Mouse (Mus musculus) adrenal gland, postnatal 36 days (tissue): Measurements from ENCODE around the gene Nell1. TPM values are rescaled to one million over a fixed set of nuclear protein-coding genes. Genes with fewer than 3 reads are reported as not detected.

ENCODE experiments used
- DNase-seq, 2 experiments: peaks; one replicate each; pipeline ENCODE4 v3.0.0; 2021; ENCODE audit warnings: mixed read lengths in 1 of 2
- total RNA-seq, 2 experiments: library from RNA; stranded (reverse); gene quantifications; 2 replicates each; pipeline ENCODE4 v1.2.3; 2021

Gene Nell1
- total RNA-seq, 2 experiments from 2014 or later, result 0.53 to 1.1 TPM

DNA sequence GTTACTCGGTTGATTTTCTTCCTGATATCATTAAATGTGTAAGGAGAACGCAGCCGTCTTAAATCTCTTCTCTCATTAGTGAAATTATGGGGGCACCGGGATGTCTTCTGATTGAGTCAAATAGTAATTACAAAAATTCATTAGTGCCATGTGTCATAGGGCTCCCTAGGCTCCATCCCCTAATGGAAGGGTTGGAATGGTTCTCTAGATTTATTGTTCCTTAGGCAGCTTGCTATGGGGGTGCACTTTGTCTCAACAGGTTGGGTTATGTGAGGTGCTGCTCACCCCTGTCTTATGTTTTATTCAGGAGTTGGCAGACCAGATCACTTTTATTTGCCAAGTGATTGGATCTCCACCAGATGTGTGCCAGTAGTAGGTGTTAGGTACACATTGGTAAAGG, 75.5 kb downstream of the Nell1 start:
- no peak for DNase-seq

- DNase-seq, result no peak
Measured at GRCm38 (mm10) chr7:50053704-50054103, 79.0 kb downstream of the Nell1 start.

- DNase-seq, result no peak
Measured at GRCm38 (mm10) chr7:50094461-50094860, 119.8 kb downstream of the Nell1 start.

- no peak for DNase-seq
Measured at GRCm38 (mm10) chr7:50105612-50106321, 131.1 kb downstream of the Nell1 start.

DNA sequence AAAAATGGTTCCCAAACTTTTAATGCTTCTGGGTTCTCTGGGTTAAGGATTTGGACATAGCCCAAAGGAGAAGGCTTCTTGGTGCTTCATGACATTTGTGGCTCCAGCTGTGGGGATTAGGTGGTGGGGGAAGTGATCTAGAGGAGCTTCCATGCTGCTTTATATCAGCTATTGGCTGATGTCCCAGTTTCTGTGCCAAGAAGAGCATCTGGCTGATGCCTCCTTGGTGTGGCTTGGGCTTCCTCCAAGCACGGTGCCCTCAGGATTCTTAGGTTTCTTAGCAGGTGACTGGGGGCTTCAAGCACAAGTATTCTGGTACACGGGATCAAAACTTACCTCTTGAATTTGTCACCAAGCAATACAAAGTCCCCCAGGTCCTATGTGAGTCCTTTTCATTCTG, 132.6 kb downstream of the Nell1 start:
- no peak for DNase-seq

DNA sequence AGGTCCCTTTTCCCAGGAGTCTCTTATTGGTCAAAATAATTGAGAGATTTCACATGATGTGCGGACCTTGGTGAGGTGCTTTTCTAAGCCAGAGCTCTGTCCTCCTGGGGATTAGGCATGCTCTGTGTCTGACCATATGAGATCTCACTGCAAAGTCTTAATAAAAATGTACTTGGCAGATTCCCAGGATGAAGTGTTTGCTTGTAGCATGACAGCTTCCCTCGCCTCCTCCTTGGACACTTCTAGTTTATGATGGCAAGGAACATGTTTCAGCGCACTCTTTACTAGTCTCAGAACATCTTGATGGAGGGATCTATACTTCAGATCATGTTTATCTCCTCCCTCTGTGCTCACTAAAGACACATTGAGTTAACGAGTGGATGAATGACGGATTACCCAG, 143.7 kb downstream of the Nell1 start:
- no peak for DNase-seq

DNA sequence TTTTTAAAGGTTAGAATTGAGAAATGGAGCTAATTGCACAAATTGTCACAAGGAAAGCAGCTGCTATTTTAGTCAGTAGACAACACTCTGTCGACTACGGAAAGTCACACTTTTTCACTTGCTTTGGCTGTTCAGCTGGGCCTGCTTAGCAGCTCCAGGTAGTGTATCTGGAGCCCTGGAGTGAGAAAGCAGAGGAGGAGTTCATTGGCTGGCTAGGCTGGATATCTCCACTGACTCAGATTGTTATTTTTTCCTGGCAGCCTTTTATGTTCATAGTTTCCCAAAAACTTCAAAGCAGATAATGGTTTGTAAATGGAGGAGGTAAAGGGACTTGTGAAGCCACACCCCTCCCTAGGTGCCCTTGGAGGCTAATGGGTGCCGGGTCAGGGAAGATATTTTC, 163.0 kb downstream of the Nell1 start:
- no peak for DNase-seq

GRCm38 (mm10) chr7:50149326-50149725, 174.7 kb downstream of the Nell1 start:
- no peak for DNase-seq

DNA sequence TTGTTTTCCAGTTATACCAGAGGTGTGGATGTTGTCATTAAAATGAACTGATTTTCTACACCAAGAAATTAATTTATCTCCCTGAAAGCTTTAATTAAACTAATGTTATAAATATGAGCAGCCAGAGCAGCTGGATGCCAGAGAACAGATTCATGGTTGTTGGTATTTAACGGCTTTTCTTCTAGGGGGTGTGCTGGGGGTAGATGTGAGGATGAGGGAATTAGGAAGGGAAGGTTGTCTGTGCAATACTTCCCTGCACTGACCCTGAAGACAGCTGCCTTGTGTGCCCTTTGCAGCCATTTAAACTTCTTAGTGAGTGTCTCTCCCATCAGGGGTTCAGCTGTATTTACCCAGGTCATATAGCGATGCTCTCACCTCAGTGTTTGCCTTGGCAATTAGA, 176.2 kb downstream of the Nell1 start:
- DNase-seq, result no peak

DNA sequence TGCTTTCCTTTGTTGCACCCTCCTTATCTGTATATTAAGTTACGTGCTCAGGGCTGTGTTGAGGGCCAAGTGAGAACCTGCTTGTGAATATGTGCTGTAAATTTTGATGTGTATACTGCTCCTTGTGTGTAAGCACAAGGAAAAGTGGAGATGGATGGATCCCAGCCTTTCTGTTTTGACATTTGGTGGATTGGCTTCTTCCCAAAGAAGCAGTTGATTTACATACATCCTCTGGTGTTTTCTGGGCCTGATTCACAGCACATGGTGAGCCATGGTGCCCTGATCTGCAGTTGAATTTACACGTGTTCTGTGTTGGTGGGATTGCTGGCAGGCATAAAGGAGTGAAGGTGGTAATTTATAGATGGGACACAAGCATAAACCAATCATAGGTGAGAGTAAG, 179.0 kb downstream of the Nell1 start:
- no peak for DNase-seq

GRCm38 (mm10) chr7:50162602-50163001, 187.9 kb downstream of the Nell1 start:
- DNase-seq, result no peak

GRCm38 (mm10) chr7:50168778-50169177, 194.1 kb downstream of the Nell1 start:
- DNase-seq, result no peak

DNA sequence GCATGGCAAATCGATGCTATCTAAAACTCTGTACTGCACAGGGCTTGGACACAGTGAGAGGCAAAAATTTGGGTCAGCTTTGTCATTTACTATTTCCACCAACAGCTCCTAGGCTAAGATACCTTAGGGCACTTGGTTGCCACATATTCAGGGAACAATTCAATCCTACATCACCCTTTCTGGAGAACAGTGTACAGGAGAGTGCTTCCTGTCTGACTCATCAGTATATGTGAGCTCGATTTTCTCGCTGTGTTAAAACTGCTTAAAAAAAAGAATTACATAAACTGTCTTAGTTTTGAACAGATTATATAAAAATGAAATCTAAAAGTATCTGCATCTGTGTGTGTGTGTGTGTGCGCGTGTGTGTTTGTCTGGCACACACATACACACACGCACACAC, 211.6 kb downstream of the Nell1 start:
- DNase-seq, result no peak

DNA sequence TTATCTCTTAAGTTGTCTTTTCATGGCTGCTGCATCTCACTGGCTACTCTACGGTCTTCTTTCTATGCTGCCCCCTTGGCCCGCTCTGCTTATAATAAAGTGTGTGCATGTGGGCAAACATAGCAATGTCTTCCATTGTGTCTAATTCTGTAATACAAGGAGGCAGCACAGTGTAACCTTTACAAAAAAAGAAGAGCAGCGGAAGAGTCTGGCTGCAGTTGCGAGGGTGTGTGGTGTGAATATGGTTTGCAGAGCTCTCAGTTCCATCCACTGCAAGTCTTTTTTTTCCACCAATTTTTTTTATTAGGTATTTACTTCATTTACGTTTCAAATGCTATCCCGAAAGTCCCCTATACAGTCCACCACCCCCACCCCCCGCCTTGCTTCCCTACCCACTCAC, 219.3 kb downstream of the Nell1 start:
- DNase-seq, result no peak

GRCm38 (mm10) chr7:50195080-50195611, 220.5 kb downstream of the Nell1 start:
- DNase-seq, result no peak

DNA sequence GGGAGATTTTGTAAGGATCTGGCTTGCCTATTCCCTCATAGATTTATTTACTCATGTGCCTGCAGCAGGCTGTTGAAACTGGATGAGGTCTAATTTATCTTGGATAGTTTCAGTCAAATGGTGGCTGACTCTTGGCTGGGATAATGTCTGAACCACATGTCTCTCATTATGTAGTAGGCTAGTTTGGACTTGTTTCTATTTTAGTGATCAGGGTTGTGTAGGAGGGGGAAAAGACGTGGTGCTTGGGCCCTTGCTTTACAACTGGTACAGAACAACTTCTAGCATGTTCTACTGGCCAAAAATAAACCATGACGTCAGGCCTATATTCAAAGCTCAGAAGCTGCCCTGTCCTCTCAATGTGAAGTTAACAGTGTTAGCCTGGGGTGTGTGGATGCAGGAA, 230.6 kb downstream of the Nell1 start:
- no peak for DNase-seq

DNA sequence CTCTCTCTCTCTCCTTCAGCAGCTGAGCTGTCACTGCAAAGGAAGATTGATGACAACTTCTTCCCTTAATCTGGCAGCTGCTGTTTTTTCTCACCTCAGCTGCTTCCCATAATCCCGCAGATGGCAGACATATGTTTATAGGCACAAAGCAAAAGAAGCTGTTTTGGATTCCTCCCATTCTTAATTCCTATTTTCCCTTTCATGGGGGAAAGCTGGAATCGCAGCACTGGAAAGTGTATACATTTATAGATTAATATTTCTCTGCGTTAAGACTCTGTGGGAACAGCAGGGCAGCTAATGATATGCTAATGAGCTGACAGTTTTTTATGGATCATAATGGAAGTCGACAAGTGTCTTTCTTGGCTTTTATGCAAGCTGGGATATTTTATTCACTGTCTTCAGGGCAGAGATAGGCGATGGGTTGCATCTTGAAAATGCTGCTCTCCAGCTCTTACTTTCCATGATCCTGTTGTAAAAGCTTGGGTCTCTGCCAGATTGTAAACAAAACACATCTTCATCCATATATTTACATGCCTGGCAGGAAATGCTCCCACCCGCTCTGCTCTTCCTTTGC, 236.1 kb downstream of the Nell1 start:
- no peak for DNase-seq

DNA sequence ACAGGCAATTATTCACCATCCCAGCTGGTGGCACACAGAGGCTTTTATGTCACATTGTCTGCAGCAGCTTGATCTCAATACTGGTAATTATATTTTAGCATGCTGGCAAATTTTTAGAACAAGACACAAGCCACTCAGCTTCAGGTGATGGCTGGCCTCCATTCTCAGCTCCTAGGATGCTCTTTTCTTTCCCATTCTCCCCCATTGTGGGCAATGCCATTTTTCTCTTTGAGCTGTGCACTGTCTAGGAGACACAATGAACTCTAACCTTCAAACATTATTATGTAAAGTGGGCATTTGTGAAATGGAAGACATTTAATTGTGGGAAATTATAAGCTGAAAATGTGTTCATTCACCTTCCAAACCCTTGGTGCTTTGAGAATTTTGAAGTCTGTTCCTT, 247.2 kb downstream of the Nell1 start:
- DNase-seq, result no peak

- DNase-seq, result no peak
Measured at GRCm38 (mm10) chr7:50226621-50227020, 252.0 kb downstream of the Nell1 start.

- no peak for DNase-seq
Measured at GRCm38 (mm10) chr7:50228273-50228672, 253.6 kb downstream of the Nell1 start.

GRCm38 (mm10) chr7:50241213-50241612, 266.5 kb downstream of the Nell1 start:
- DNase-seq, result no peak

- no peak for DNase-seq
Measured at GRCm38 (mm10) chr7:50241634-50242273, 267.1 kb downstream of the Nell1 start.

GRCm38 (mm10) chr7:50253166-50253565, 278.5 kb downstream of the Nell1 start:
- no peak for DNase-seq

GRCm38 (mm10) chr7:50260016-50260415, 285.4 kb downstream of the Nell1 start:
- DNase-seq, result no peak
